Mouse (Mus musculus) kidney, adult 10 weeks (tissue): Measurements from ENCODE around the gene Ankrd26. TPM values are rescaled to one million over a fixed set of nuclear protein-coding genes. Genes with fewer than 3 reads are reported as not detected.

Source experiments
- polyA plus RNA-seq: library from polyadenylated mRNA; stranded (reverse); fragments of 350-450 nt; fragmentation: Illumina TruSeq; extraction: RNeasy Lipid Tissue Mini Kit (QIAGEN cat#74804); gene quantifications from one replicate; pipeline ENCODE4 v1.2.3, GENCODE M21; 2014; ENCODE audit warnings: low read depth, low replicate concordance

Gene Ankrd26
- polyA plus RNA-seq = 7.9 TPM

GRCm38 (mm10) chr6:118561745-118562609 lies at the start of gene Ankrd26:
Ankrd26 (minus strand) TSS chr6:118562226.

GRCm38 (mm10) chr6:118478957-118479708 lies 82.9 kb downstream of the Ankrd26 start, which contains the start of gene Zfp9:
Zfp9 (minus strand) TSS chr6:118479320.

GRCm38 (mm10) chr6:118455042-118455631 lies 106.9 kb downstream of the Ankrd26 start, which contains the start of gene Zfp248:
Zfp248 (minus strand) TSS chr6:118455528.

Other genes with a start within 250 kb of the Ankrd26 start
- gene Bms1, start 142.8 kb downstream of the Ankrd26 start, polyA plus RNA-seq = 20.4 TPM
- 5.2 TPM for gene Zfp248, start 106.7 kb downstream of the Ankrd26 start, polyA plus RNA-seq
- 3.3 TPM for gene Zfp9, start 82.9 kb downstream of the Ankrd26 start, polyA plus RNA-seq